Mouse (Mus musculus) common myeloid progenitor, adult 5-6 weeks (primary cell): Measurements from ENCODE around the gene Ms4a8a. TPM values are rescaled to one million over a fixed set of nuclear protein-coding genes. Genes with fewer than 3 reads are reported as not detected.

ENCODE experiments used
- ATAC-seq: replicated peaks from 2 replicates; pipeline ENCODE4 v1.8.0; 2016; ENCODE audit warnings: low read depth, mild to moderate bottlenecking, moderate TSS enrichment, inconsistent platforms; ENCODE audit not compliant: poor library complexity, severe bottlenecking
- total RNA-seq: library from RNA; stranded (forward); fragments of 200-1000, 187-1606 nt; gene quantifications from 2 replicates; pipeline ENCODE4 v1.2.3, GENCODE M21; 2017

The Ms4a8a gene
- total RNA-seq, 1 experiment from 2014 or later: not detected

DNA sequence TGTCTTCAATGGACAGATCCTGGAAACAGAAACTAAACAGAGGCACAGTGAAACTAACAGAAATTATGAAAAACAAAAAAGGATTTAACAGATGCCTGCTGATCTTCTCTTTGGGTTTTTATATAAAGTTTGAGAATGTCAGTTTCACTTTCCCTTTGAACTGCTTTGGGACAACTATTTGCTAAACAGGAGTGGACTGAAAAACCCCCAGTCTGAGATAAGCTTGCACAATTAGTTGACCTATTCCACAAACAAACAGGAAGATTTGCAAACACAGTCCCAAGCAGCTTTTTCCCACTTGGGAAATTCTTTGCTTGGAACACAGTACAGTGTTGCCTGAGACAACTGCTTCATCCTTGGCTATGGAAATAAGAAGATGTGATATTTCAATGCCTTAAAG lies 43.3 kb downstream of the Ms4a8a start:
- no peak for ATAC-seq

DNA sequence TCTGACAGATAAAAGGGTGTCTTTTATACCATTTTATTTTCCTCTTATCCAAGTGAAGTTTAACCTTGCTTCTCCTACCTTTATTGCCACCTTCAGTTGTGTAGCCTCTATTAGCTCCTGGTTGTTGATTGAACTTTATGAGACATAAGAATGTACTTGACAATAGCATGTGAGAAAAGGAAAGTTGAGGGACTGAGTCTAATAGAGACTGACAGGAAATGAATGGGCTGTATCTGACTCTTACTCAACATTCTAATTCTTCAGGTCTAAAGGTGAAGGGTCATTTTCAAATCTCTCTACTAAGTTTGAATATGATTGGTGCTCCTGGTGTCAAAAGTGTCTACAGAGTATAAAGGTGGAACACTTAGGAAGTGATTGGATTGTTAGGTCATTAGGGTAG lies 58.5 kb downstream of the Ms4a8a start:
- no peak for ATAC-seq

DNA sequence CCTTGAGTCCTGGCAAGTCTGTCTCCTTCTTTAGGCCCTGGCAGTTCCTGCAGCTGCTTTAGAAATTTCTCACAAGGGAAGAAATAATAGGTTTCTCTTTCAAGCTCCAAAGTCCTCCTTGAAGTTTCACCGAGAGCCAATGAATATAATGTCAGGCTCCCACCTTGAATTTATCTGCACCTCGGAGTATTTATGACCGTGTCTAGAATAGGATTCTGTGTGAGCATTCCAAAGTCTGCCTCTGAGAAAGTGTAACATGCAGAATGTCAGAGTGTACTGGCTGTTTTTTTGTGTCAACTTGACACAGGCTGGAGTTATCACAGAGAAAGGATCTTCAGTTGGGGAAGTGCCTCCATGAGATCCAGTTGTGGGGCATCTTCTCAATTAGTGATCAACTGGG lies 63.0 kb downstream of the Ms4a8a start, which contains the start of gene Ms4a18:
TSS of gene Ms4a18 (minus strand) at position 141 of the 400 bp plus-strand sequence.
- ATAC-seq: no peak

Other genes with a start within 250 kb of the Ms4a8a start
- gene Slc15a3, start 241.4 kb downstream of the Ms4a8a start, total RNA-seq: 0.39 TPM in 1 of 2 replicates, not detected in the other
- gene Tmem132a, start 211.2 kb downstream of the Ms4a8a start, total RNA-seq: 0.19 and 0.46 TPM in 2 replicates
- 16.2 and 24.7 TPM in 2 replicates for gene Tmem109, start 199.1 kb downstream of the Ms4a8a start, total RNA-seq
- gene Prpf19, start 185.9 kb downstream of the Ms4a8a start, total RNA-seq: 121 and 140 TPM in 2 replicates
- not detected in 2 replicates for gene Zp1, start 160.5 kb downstream of the Ms4a8a start, total RNA-seq
- gene Ptgdr2, start 143.9 kb downstream of the Ms4a8a start, total RNA-seq: 0.23 TPM in 1 of 2 replicates, not detected in the other
- gene Ccdc86, start 131.8 kb downstream of the Ms4a8a start, total RNA-seq: 13.9 and 21.4 TPM in 2 replicates
- gene Ms4a10, start 106.4 kb downstream of the Ms4a8a start, total RNA-seq: not detected in 2 replicates
- gene Ms4a15, start 87.9 kb downstream of the Ms4a8a start, total RNA-seq: not detected in 2 replicates
- gene Ms4a18, start 63.1 kb downstream of the Ms4a8a start, total RNA-seq: not detected in 2 replicates
- gene 1700017D01Rik, start 49.8 kb upstream of the Ms4a8a start, total RNA-seq: not detected in 2 replicates
- not detected in 2 replicates for gene 1700025F22Rik, start 84.2 kb upstream of the Ms4a8a start, total RNA-seq
- not detected in 2 replicates for gene Ms4a13, start 115.6 kb upstream of the Ms4a8a start, total RNA-seq
- gene Ms4a12, start 151.3 kb upstream of the Ms4a8a start, total RNA-seq: not detected in 2 replicates
- gene Ms4a1, start 185.1 kb upstream of the Ms4a8a start, total RNA-seq: not detected in 2 replicates
- gene Ms4a5, start 202.8 kb upstream of the Ms4a8a start, total RNA-seq: not detected in 2 replicates
- not detected in 2 replicates for gene Ms4a14, start 233.4 kb upstream of the Ms4a8a start, total RNA-seq